Mouse (Mus musculus) ES-E14 (cell line): ENCODE measurements around the gene Snx14. TPM values are rescaled to one million over a fixed set of nuclear protein-coding genes. Genes with fewer than 3 reads are reported as not detected.

Experiments used
- DNase-seq: peaks from one replicate; pipeline ENCODE4 v3.0.0-alpha.2; 2013; ENCODE audit warnings: low read depth, low spot score
- H3K27ac ChIP-seq: 2 replicates; pipeline ENCODE4 v1.5.1; 2012; ENCODE audit warnings: low read depth, mild to moderate bottlenecking, low read length, moderate library complexity, mixed read lengths; ENCODE audit not compliant: poor library complexity, insufficient read depth, severe bottlenecking
- H3K36me3 ChIP-seq: 2 replicates; pipeline ENCODE4 v1.6.1; 2012; ENCODE audit warnings: mild to moderate bottlenecking, low read length, moderate library complexity, mixed read lengths; ENCODE audit not compliant: control insufficient read depth, poor library complexity, insufficient read depth, severe bottlenecking
- H3K4me1 ChIP-seq, 2 experiments: fragments of 150-350 bp in 1 of 2; sonication (generic) in 1 of 2; 2 replicates each; pipeline ENCODE4 v1.6.1; 2012; ENCODE audit warnings: low read length in 2 of 2, mild to moderate bottlenecking in 1 of 2, mixed read lengths in 1 of 2; ENCODE audit not compliant: control insufficient read depth in 2 of 2, insufficient read depth in 2 of 2, poor library complexity in 1 of 2
- H3K4me3 ChIP-seq, 2 experiments: fragments of 150-350 bp in 1 of 2; sonication (generic) in 1 of 2; 2 replicates each; pipeline ENCODE4 v1.5.1; 2012; ENCODE audit warnings: low read length in 2 of 2, low read depth in 1 of 2, mild to moderate bottlenecking in 1 of 2, mixed read lengths in 1 of 2; ENCODE audit not compliant: insufficient read depth in 1 of 2, poor library complexity in 1 of 2, severe bottlenecking in 1 of 2
- H3K9ac ChIP-seq: 2 replicates; pipeline ENCODE4 v1.6.1; 2012; ENCODE audit warnings: low read depth, mild to moderate bottlenecking, low read length, mixed read lengths; ENCODE audit not compliant: poor library complexity, insufficient read depth, severe bottlenecking
- H3K9me3 ChIP-seq: fragments of 150-350 bp; sonication (generic); 2 replicates; pipeline ENCODE4 v1.6.1; 2012; ENCODE audit warnings: low read depth, mild to moderate bottlenecking, low read length; ENCODE audit not compliant: control insufficient read depth, insufficient read depth
- CHD2 ChIP-seq: IDR thresholded peaks from 2 replicates; pipeline ENCODE4 v1.6.1; 2014; ENCODE audit warnings: mild to moderate bottlenecking, low read depth, low read length, inconsistent platforms
- HCFC1 ChIP-seq: IDR thresholded peaks from 2 replicates; pipeline ENCODE4 v1.6.1; 2012; ENCODE audit warnings: low read length, inconsistent platforms, borderline replicate concordance; ENCODE audit not compliant: insufficient read depth
- MAFK ChIP-seq: IDR thresholded peaks from 2 replicates; pipeline ENCODE4 v1.6.1; 2014; ENCODE audit warnings: mild to moderate bottlenecking, low read depth, low read length, inconsistent platforms; ENCODE audit not compliant: insufficient read depth
- ZC3H11A ChIP-seq: IDR thresholded peaks from 2 replicates; pipeline ENCODE4 v1.6.1; 2012; ENCODE audit warnings: low read depth, mild to moderate bottlenecking, inconsistent platforms, low read length, borderline replicate concordance
- ZNF384 ChIP-seq: IDR thresholded peaks from 2 replicates; pipeline ENCODE4 v1.6.1; 2012; ENCODE audit warnings: low read depth, low read length, inconsistent platforms
- in situ Hi-C, 2 experiments: fragments of 600-800 bp; cut with MboI; formaldehyde crosslinking; loops; one replicate each; pipeline ENCODE4 v1.15.1; 2025; ENCODE audit warnings: low sequenced_read_pairs in 2 of 2, inconsistent platforms in 1 of 2; ENCODE audit not compliant: unreplicated experiment in 2 of 2
- total RNA-seq: library from RNA; depleted of rRNA; stranded (reverse); fragments of 300-350 nt; gene quantifications from 2 replicates; pipeline ENCODE4 v1.2.3, GENCODE M21; 2012

The Snx14 gene
- total RNA-seq, 1 experiment: 35.2 TPM

DNA sequence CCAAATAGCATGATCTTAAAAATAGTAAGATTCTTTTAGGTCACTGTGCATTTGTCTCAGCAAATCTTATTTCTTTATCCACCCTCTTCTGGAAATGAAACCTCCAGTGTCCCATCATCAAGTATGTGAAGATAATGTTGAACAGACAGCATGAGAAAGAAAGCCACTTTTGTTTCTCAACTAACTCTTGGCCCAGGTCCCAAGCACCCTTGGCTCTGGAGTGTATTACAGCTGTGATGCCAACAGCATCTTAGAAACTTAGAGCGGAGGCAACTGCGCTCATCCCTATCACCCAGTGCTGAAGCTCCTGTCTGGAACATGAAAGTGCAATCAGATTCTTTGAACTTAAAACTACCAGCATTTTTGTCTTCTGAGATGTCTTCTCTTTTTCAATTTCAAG is 69.1 kb downstream of the Snx14 start:
- H3K27ac ChIP-seq: no peak overlapping the region
- H3K36me3 ChIP-seq: no peaks in the 10 kb centered on the region
- H3K4me3 ChIP-seq: no peak overlapping the region
- H3K4me1 ChIP-seq: no peaks in the 10 kb centered on the region
- DNase-seq: no peak
- in situ Hi-C loops: no loop called here
- TF ChIP-seq CHD2 (no peak), HCFC1 (no peak), MAFK (no peak), ZNF384 (no peak), ZC3H11A (no peak)
- H3K9me3 ChIP-seq: no peaks in the 10 kb centered on the region
- no peak overlapping the region for H3K9ac ChIP-seq

DNA sequence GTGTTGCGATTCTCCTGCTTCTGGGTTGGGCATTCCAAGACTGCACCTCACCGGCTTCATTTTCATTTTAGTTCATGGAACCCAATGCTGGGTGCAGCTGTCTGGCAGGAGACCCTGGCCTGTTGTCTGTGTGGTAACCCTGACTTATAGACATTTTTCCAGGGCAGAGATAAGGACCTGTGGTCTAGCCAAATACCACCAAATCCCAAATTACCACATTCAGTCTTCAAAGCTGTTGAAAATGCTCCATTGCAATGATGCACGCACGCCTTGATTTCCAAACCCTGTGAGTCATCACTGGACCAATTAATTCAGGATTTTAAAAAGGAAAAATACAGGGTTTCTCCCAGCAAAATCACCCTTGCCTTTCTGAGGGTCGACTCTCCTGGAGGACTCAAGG is 70.3 kb downstream of the Snx14 start:
- no peak overlapping the region for H3K9ac ChIP-seq
- DNase-seq: no peak
- H3K4me1 ChIP-seq: no peaks in the 10 kb centered on the region
- H3K27ac ChIP-seq: no peak overlapping the region
- H3K9me3 ChIP-seq: no peaks in the 10 kb centered on the region
- TF ChIP-seq HCFC1: no peak
- no peak for TF ChIP-seq CHD2
- TF ChIP-seq ZNF384: no peak
- TF ChIP-seq ZC3H11A: no peak
- no peak for TF ChIP-seq MAFK
- H3K36me3 ChIP-seq: no peaks in the 10 kb centered on the region
- no peak overlapping the region for H3K4me3 ChIP-seq
- in situ Hi-C loops: no loop called here

DNA sequence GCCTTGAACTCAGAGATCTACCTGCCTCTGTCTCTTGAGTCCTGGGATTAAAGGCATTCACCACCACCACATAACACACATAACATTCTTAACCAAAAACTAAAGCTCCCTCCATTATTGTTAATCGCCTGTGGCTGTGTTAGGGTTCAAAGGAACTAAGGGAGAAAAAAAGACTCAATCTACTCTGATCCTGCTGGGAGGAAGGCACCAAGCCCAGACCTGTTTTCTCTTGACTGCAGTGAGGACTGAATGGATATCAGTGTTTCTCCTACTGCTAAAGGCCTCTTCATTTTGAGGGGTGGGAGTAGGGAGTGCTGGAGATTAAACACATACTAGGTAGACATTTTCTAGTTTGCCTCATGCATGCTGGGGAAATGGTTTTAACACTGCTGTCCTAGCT is 71.0 kb downstream of the Snx14 start:
- TF ChIP-seq MAFK (no peak), HCFC1 (no peak), CHD2 (no peak), ZNF384 (no peak), ZC3H11A (no peak)
- Histone ChIP-seq H3K27ac (no peak overlapping the region), H3K4me1 (no peaks in the 10 kb centered on the region), H3K9me3 (no peaks in the 10 kb centered on the region), H3K9ac (no peak overlapping the region), H3K4me3 (no peak overlapping the region), H3K36me3 (no peaks in the 10 kb centered on the region)
- DNase-seq: no peak
- in situ Hi-C loops: no loop called here

DNA sequence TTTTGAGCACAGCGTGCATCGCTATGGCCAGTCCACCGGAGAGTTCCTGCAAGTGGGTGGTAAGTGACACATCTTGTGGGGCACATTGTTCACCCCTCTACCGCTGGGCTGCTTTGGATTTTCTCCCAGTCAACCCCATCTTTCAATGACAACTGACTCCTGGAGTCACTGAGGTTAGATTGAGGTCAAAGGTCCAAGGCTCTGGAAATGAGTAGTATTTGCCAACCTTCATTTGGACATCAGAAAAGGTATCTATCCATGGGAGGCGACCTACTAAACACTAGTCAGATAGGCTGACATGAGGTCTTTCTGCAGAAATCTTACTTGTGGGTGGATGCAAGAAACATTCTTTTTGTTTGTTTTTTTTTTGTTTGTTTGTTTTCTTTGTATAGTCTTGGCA is 71.4 kb downstream of the Snx14 start:
- Histone ChIP-seq H3K27ac (no peak overlapping the region), H3K36me3 (no peaks in the 10 kb centered on the region), H3K4me1 (peaks cover 0 to 3% of the 10 kb centered on the region in 2 experiments; a peak in 1 of 4 replicates), H3K9ac (no peak overlapping the region), H3K9me3 (no peaks in the 10 kb centered on the region), H3K4me3 (no peak overlapping the region)
- DNase-seq: no peak
- in situ Hi-C loops: no loop called here
- TF ChIP-seq MAFK: no peak
- no peak for TF ChIP-seq CHD2

DNA sequence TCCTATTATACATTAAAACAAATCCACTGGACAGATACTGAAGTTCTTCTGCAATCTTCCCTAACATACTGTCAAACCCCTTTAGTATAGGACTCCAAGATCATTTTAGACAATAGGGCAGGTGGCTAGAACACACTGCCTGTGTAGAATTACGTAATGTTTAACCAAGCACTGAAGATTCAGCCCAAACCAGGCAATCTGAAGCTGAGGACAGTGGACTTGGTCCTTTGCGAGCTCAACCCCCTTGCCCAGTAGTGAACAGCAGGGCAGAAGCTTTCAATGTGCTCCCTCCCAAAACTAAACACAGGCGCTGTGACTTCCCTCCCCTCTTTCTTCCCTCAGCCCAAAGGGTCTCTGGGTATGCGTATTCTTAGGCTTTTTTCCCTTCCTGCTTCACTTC is 71.9 kb downstream of the Snx14 start:
- no peak for DNase-seq
- Histone ChIP-seq H3K36me3 (no peaks in the 10 kb centered on the region), H3K4me1 (peaks cover 0 to 3% of the 10 kb centered on the region in 2 experiments; a peak in 1 of 4 replicates), H3K4me3 (no peak overlapping the region), H3K9ac (no peak overlapping the region), H3K9me3 (no peaks in the 10 kb centered on the region), H3K27ac (no peak overlapping the region)
- TF ChIP-seq ZC3H11A (no peak), MAFK (no peak), ZNF384 (no peak), CHD2 (no peak), HCFC1 (no peak)
- in situ Hi-C loops: no loop called here
